Mouse (Mus musculus): Measurements from ENCODE around the gene Ptpre.
"Not testable (repeated sequence)": the region's sequence is repeated elsewhere in the genome, so short reads cannot be mapped to it uniquely, and the experiment has no call there.

Ptpre gene

GRCm38 (mm10) chr7:135537341-135537901 is at the start of gene Ptpre:
Gene Ptpre (plus strand): TSS chr7:135537481.
- peak; percentile 94 for DNase-seq (ENCODE audit: low read depth, low spot score)

- DNase-seq (ENCODE audit: low read depth, low spot score), result peak; percentile 63
Measured at GRCm38 (mm10) chr7:135488214-135488810, 49.0 kb upstream of the Ptpre start.

- no peak for DNase-seq (ENCODE audit: low read depth, low spot score)
Measured at GRCm38 (mm10) chr7:135489724-135490499, 47.4 kb upstream of the Ptpre start.

- DNase-seq (ENCODE audit: low read depth, low spot score), result no peak
Measured at GRCm38 (mm10) chr7:135490500-135490886, 46.8 kb upstream of the Ptpre start.

- DNase-seq (ENCODE audit: low read depth, low spot score), result no peak
Measured at GRCm38 (mm10) chr7:135495303-135495702, 42.0 kb upstream of the Ptpre start.

GRCm38 (mm10) chr7:135498565-135499186 is 38.6 kb upstream of the Ptpre start:
- DNase-seq (ENCODE audit: low read depth, low spot score), result no peak

- DNase-seq (ENCODE audit: low read depth, low spot score), result no peak
Measured at GRCm38 (mm10) chr7:135499403-135499802, 37.9 kb upstream of the Ptpre start.

GRCm38 (mm10) chr7:135506506-135506905 is 30.8 kb upstream of the Ptpre start:
- not testable (repeated sequence) for DNase-seq (ENCODE audit: low read depth, low spot score)

- no peak for DNase-seq (ENCODE audit: low read depth, low spot score)
Measured at GRCm38 (mm10) chr7:135508602-135509001, 28.7 kb upstream of the Ptpre start.

GRCm38 (mm10) chr7:135509272-135509671 is 28.0 kb upstream of the Ptpre start:
- DNase-seq (ENCODE audit: low read depth, low spot score), result no peak

- no peak for DNase-seq (ENCODE audit: low read depth, low spot score)
Measured at GRCm38 (mm10) chr7:135510431-135510830, 26.9 kb upstream of the Ptpre start.

- no peak for DNase-seq (ENCODE audit: low read depth, low spot score)
Measured at GRCm38 (mm10) chr7:135511723-135512122, 25.6 kb upstream of the Ptpre start.

- DNase-seq (ENCODE audit: low read depth, low spot score), result peak; percentile 24
Measured at GRCm38 (mm10) chr7:135517191-135517590, 20.1 kb upstream of the Ptpre start.

GRCm38 (mm10) chr7:135520241-135520640 is 17.0 kb upstream of the Ptpre start:
- no peak for DNase-seq (ENCODE audit: low read depth, low spot score)

GRCm38 (mm10) chr7:135521755-135522512 is 15.3 kb upstream of the Ptpre start:
- DNase-seq (ENCODE audit: low read depth, low spot score), result no peak

GRCm38 (mm10) chr7:135523981-135524380 is 13.3 kb upstream of the Ptpre start:
- DNase-seq (ENCODE audit: low read depth, low spot score), result no peak

- DNase-seq (ENCODE audit: low read depth, low spot score), result no peak
Measured at GRCm38 (mm10) chr7:135524424-135524967, 12.8 kb upstream of the Ptpre start.

GRCm38 (mm10) chr7:135526574-135527152 is 10.6 kb upstream of the Ptpre start:
- no peak for DNase-seq (ENCODE audit: low read depth, low spot score)

GRCm38 (mm10) chr7:135527169-135527568 is 10.1 kb upstream of the Ptpre start:
- no peak for DNase-seq (ENCODE audit: low read depth, low spot score)

GRCm38 (mm10) chr7:135528515-135528914 is 8.8 kb upstream of the Ptpre start, which contains the start of gene Clrn3:
Gene Clrn3 (minus strand): TSS chr7:135528654.
- DNase-seq (ENCODE audit: low read depth, low spot score), result no peak

- no peak for DNase-seq (ENCODE audit: low read depth, low spot score)
Measured at GRCm38 (mm10) chr7:135529068-135529467, 8.2 kb upstream of the Ptpre start.
